ENCODE assay signal across 21 mouse cellular contexts in the genomic region with DNA sequence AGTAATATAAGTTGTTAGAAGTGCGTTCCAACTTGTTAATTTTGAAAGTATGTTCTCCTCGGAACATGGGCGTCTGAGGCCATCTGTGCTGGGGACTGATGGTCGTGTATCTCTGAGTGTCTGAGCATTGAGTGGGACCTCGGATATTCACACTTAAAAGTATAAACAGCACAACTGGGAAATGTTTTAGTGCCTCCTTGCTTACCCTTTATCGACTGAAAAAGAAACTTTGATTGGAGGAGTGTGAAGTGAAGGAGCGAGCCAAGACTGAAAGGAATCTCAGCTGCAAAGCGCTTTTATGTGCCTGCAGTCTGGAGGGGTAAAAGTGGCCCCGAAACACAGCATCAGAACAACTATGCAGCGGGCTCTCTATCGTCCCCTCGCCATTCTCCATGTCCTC. TPM values are rescaled to one million over a fixed set of nuclear protein-coding genes. Genes with fewer than 3 reads are reported as not detected.
DNase-seq lines count a peak whose midpoint lies in the region; ATAC-seq and TF ChIP-seq lines count a peak whose summit lies in the region.
"Had no signal": no experiment of that assay in that cellular context is flagged by ENCODE, and none has a peak within 500 bp of the region (broad histone marks: within the 10 kb centered on the region; RNA-seq: fewer than 3 reads in every experiment).

No protein-coding gene starts in this region.

- intact Hi-C loops in gastrocnemius, adult 2 months (cut with DNase I) = loop anchor here (1.0 to 10.0 kb wide), 4 partner anchors 125 to 331 kb away; partner anchors contain the start of gene Tgfbr3

- peaks cover 25% of the 10 kb centered on the region for H3K4me1 ChIP-seq in kidney, embryonic 15.5 days
- peaks cover 32% of the 10 kb centered on the region for H3K4me1 ChIP-seq in lung, embryonic 15.5 days
- peaks cover 31% of the 10 kb centered on the region for H3K4me1 ChIP-seq in stomach, embryonic 16.5 days (ENCODE audit: control insufficient read depth, insufficient read depth, low read length)

- H3K4me2 ChIP-seq in kidney, embryonic 15.5 days = no peak overlapping the region
- H3K4me2 ChIP-seq in lung, embryonic 15.5 days = peak overlapping the region; percentile 37
- 0 out of 2 replicates have a peak overlapping the region, but pooled peaks have one; percentile 5 for H3K4me2 ChIP-seq in stomach, embryonic 16.5 days (ENCODE audit: low read depth, low read length)
- H3K4me2 ChIP-seq: embryonic facial prominence, embryonic 12.5 days; neural tube, embryonic 13.5 days had no signal

- H3K36me3 ChIP-seq in kidney, embryonic 15.5 days = peaks cover 11% of the 10 kb centered on the region; the same call in 1 of the 2 replicates
- H3K36me3 ChIP-seq in lung, embryonic 15.5 days = no peaks in the 10 kb centered on the region
- H3K36me3 ChIP-seq in stomach, embryonic 16.5 days (ENCODE audit: control insufficient read depth, insufficient read depth, low read length) = no peaks in the 10 kb centered on the region

- no peaks in the 10 kb centered on the region for H3K9me3 ChIP-seq in kidney, embryonic 15.5 days (replicated peaks)
- H3K9me3 ChIP-seq in lung, embryonic 15.5 days = no peaks in the 10 kb centered on the region
- no peaks in the 10 kb centered on the region for H3K9me3 ChIP-seq in stomach, embryonic 16.5 days (replicated peaks; ENCODE audit: control insufficient read depth, low read length)
- H3K9me3 ChIP-seq: embryonic facial prominence, embryonic 12.5 days; heart, embryonic 13.5 days; hindbrain, embryonic 10.5 days; megakaryocyte, embryonic 14.5 days; neural tube, embryonic 13.5 days had no signal

- H3K27ac ChIP-seq in gastrocnemius, adult 2 months = peak overlapping the region; percentile 58
- H3K27ac ChIP-seq in kidney, embryonic 15.5 days = peak overlapping the region; percentile 60
- H3K27ac ChIP-seq in lung, embryonic 15.5 days = peak overlapping the region; percentile 58
- H3K27ac ChIP-seq in stomach, embryonic 16.5 days (ENCODE audit: low read length) = peak overlapping the region; percentile 85
- H3K27ac ChIP-seq: embryonic facial prominence, embryonic 12.5 days; heart, embryonic 13.5 days; hindbrain, embryonic 10.5 days; hindbrain, postnatal 0 days; neural tube, embryonic 13.5 days had no signal

- no peaks in the 10 kb centered on the region for H3K27me3 ChIP-seq in kidney, embryonic 15.5 days
- H3K27me3 ChIP-seq in lung, embryonic 15.5 days = no peaks in the 10 kb centered on the region
- no peaks in the 10 kb centered on the region for H3K27me3 ChIP-seq in stomach, embryonic 16.5 days (ENCODE audit: control insufficient read depth, insufficient read depth, low read length)
- H3K27me3 ChIP-seq: embryonic facial prominence, embryonic 12.5 days; heart, embryonic 13.5 days; neural tube, embryonic 13.5 days; Patski had no signal

- ATAC-seq in kidney, embryonic 15.5 days (replicated peaks; ENCODE audit: low FRiP score) = no peak
- ATAC-seq in lung, embryonic 15.5 days (ENCODE audit: borderline replicate concordance, extremely low read depth, low FRiP score, low TSS enrichment) = no peak
- no peak for ATAC-seq in stomach, embryonic 16.5 days (ENCODE audit: insufficient read depth, low FRiP score)
- ATAC-seq: forebrain, embryonic 14.5 days; hindbrain, postnatal 0 days; Patski had no signal

- H3K9ac ChIP-seq in kidney, embryonic 15.5 days = no peak overlapping the region
- no peak overlapping the region for H3K9ac ChIP-seq in lung, embryonic 15.5 days
- H3K9ac ChIP-seq in stomach, embryonic 16.5 days (ENCODE audit: low read length) = no peak overlapping the region
- H3K9ac ChIP-seq: embryonic facial prominence, embryonic 12.5 days; heart, embryonic 13.5 days; neural tube, embryonic 13.5 days had no signal

- no peak for DNase-seq in gastrocnemius, adult 2 months
- DNase-seq in gastrocnemius, postnatal 4 days (ENCODE audit: low spot score in 2 of 2) = no peak
- no peak for DNase-seq in kidney, postnatal 4 days
- DNase-seq in lung, postnatal 14 days = no peak
- DNase-seq in spleen, postnatal 14 days (ENCODE audit: low spot score in 2 of 2) = no peak
- DNase-seq: cerebellum, adult 9-11 months; gastrocnemius, postnatal 36 days; left cerebral cortex, postnatal 4 days; midbrain, embryonic 14.5 days had no signal

- TF ChIP-seq CTCF in gastrocnemius, adult 2 months (IDR thresholded peaks at IDR 0.05) = no peak

- H3K4me3 ChIP-seq in gastrocnemius, adult 2 months = peak overlapping the region; percentile 7; the same call in 1 of the 2 replicates
- H3K4me3 ChIP-seq in kidney, embryonic 15.5 days (replicated peaks) = no peak overlapping the region
- H3K4me3 ChIP-seq in lung, embryonic 15.5 days = no peak overlapping the region
- no peak overlapping the region for H3K4me3 ChIP-seq in stomach, embryonic 16.5 days (replicated peaks; ENCODE audit: low read length)
- H3K4me3 ChIP-seq: embryonic facial prominence, embryonic 12.5 days; erythroblast, embryonic 14.5 days; heart, embryonic 13.5 days; hindbrain, embryonic 10.5 days; megakaryocyte, embryonic 14.5 days; neural tube, embryonic 13.5 days had no signal

- WGBS in kidney, embryonic 15.5 days = 50% methylated on average over 12 of the region's 12 CpGs
- 45% methylated on average over 12 of the region's 12 CpGs for WGBS in lung, embryonic 15.5 days
- WGBS in stomach, embryonic 16.5 days = 58% methylated on average over 12 of the region's 12 CpGs

RNA-seq across cellular contexts. Expression of gene Cdc7, which starts 25.7 kb away (rescaled TPM):
- total RNA-seq in gastrocnemius, adult 2 months (2021) = under 1 TPM; 0.31 to 0.47 TPM
- 1 to 10 TPM; 6.5 to 7.1 TPM for total RNA-seq in gastrocnemius, postnatal 4 days (2021)
- 41.7 and 46.5 TPM in 2 replicates for polyA plus RNA-seq in kidney, embryonic 15.5 days (2015; fragmentation: Nextera tagmentation; extraction: Ambion mirVana)
- 47.4 and 49.5 TPM in 2 replicates for polyA plus RNA-seq in lung, embryonic 15.5 days (2015; fragmentation: Nextera tagmentation; extraction: Ambion mirVana)
- 39.2 and 42.6 TPM in 2 replicates for polyA plus RNA-seq in stomach, embryonic 16.5 days (2015; fragmentation: Nextera tagmentation; extraction: Ambion mirVana)
